Comparison of ENCODE assay signal across 10 mouse cellular contexts in the genomic region with DNA sequence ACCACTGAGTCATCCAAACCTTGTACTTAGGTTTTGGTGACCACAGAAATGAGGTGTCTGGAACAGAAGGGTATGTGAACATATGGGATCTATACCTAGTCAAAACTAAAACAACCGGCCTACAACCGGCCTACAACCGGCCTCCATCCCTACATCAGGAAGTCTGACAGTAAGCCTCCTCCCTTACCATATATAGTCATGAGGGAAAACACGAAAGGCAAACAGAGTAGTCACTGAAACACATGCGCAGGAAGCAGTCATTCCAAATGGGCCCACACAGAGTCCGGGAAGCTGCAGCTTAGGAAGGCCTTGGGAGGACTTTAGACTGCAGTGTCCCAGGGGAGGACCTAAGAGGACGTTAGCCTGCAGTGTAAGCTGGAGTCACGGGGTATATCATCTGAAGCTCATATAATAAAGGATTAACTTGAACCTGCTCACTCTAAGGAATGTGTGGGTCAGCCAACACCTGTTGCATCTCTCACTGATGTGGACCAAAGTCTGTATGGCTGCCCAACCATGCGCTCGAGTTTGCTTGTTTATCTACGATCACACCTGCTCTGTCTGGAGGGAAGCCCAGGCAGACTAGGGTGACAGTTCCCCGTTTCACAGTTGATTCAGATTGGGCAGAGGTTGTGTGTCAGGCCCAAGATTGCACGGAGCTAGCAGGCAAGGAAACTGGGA.
DNase-seq lines count a peak whose midpoint lies in the region; ATAC-seq lines count a peak whose summit lies in the region.
"Had no signal": no experiment of that assay in that cellular context is flagged by ENCODE, and none has a peak within 500 bp of the region (broad histone marks: within the 10 kb centered on the region; RNA-seq: fewer than 3 reads in every experiment).

No protein-coding gene starts in this region.

- no peaks in the 10 kb centered on the region for H3K9me3 ChIP-seq in kidney, embryonic 15.5 days (replicated peaks)
- no peaks in the 10 kb centered on the region for H3K9me3 ChIP-seq in forebrain, embryonic 12.5 days
- H3K9me3 ChIP-seq: G1E; liver, embryonic 15.5 days had no signal

- no peak overlapping the region for H3K4me3 ChIP-seq in kidney, embryonic 15.5 days (replicated peaks)
- H3K4me3 ChIP-seq in forebrain, embryonic 12.5 days (replicated peaks): no peak overlapping the region
- H3K4me3 ChIP-seq: liver, embryonic 15.5 days had no signal

- no peak; the same call in 1 of the 2 replicates for ATAC-seq in kidney, embryonic 15.5 days (replicated peaks; ENCODE audit: low FRiP score)
- ATAC-seq in hematopoietic stem cell, adult 5-6 weeks (replicated peaks in 1 of 2; ENCODE audit: insufficient read depth in 1 of 2, low FRiP score in 2 of 2, low TSS enrichment in 1 of 2, low read depth in 1 of 2, poor library complexity in 2 of 2, severe bottlenecking in 2 of 2): peak; percentile 51 to 53; a peak in 3 of 4 replicates
- ATAC-seq in forebrain, embryonic 12.5 days (ENCODE audit: low FRiP score): no peak

- DNase-seq in kidney, adult 18-20 months: peak; percentile 56
- peak; percentile 31 to 57 for DNase-seq in kidney, postnatal 4 days
- DNase-seq in spleen, postnatal 4 days (ENCODE audit: low spot score in 2 of 2): peak; percentile 37 to 68
- no peak for DNase-seq in frontal cortex, postnatal 14 days (ENCODE audit: low spot score in 2 of 2)
- no peak for DNase-seq in thymus, adult 18-20 months

- H3K9ac ChIP-seq in kidney, embryonic 15.5 days: no peak overlapping the region
- H3K9ac ChIP-seq in forebrain, embryonic 12.5 days: no peak overlapping the region
- H3K9ac ChIP-seq: liver, embryonic 15.5 days had no signal

- H3K27ac ChIP-seq in kidney, embryonic 15.5 days: no peak overlapping the region
- H3K27ac ChIP-seq in forebrain, embryonic 12.5 days: no peak overlapping the region
- H3K27ac ChIP-seq: liver, embryonic 15.5 days had no signal

- H3K36me3 ChIP-seq in kidney, embryonic 15.5 days: no peaks in the 10 kb centered on the region
- no peaks in the 10 kb centered on the region for H3K36me3 ChIP-seq in forebrain, embryonic 12.5 days (replicated peaks)
- H3K36me3 ChIP-seq: G1E; liver, embryonic 15.5 days had no signal

- WGBS in kidney, embryonic 15.5 days: 68% methylated on average over 13 of the region's 13 CpGs
- WGBS in forebrain, embryonic 12.5 days: 88% methylated on average over 13 of the region's 13 CpGs

- no peaks in the 10 kb centered on the region for H3K27me3 ChIP-seq in kidney, embryonic 15.5 days
- H3K27me3 ChIP-seq in forebrain, embryonic 12.5 days: no peaks in the 10 kb centered on the region
- H3K27me3 ChIP-seq: liver, embryonic 15.5 days had no signal

- H3K4me2 ChIP-seq in kidney, embryonic 15.5 days: no peak overlapping the region
- H3K4me2 ChIP-seq in forebrain, embryonic 12.5 days: no peak overlapping the region
- H3K4me2 ChIP-seq: liver, embryonic 15.5 days had no signal

- H3K4me1 ChIP-seq in kidney, embryonic 15.5 days: peaks cover 6% of the 10 kb centered on the region; the same call in 1 of the 2 replicates
- no peaks in the 10 kb centered on the region for H3K4me1 ChIP-seq in forebrain, embryonic 12.5 days

Comparison
In these comparisons a context has a peak if more than half of its experiments do, and no peak if none do; other contexts are left out.
1. DNase-seq: peak in kidney, adult 18-20 months (single experiment), kidney, postnatal 4 days (2 of 2) and spleen, postnatal 4 days (2 of 2); none in frontal cortex, postnatal 14 days (0 of 2) and thymus, adult 18-20 months (0 of 2).
2. ATAC-seq: peak in hematopoietic stem cell, adult 5-6 weeks (2 of 2); none in kidney, embryonic 15.5 days (single experiment) and forebrain, embryonic 12.5 days (single experiment).